Mouse (Mus musculus) spleen, postnatal 10 days (tissue): ENCODE measurements around the gene Ptpn18.
A peak's percentile ranks its signal among the peaks of the same experiment; 100 is the strongest.
"Not testable (repeated sequence)": the region's sequence is repeated elsewhere in the genome, so short reads cannot be mapped to it uniquely, and the experiment has no call there.

Source experiments
- DNase-seq, 2 experiments: peaks; one replicate each; pipeline ENCODE4 v3.0.0; 2021 to 2022; ENCODE audit warnings: low spot score in 2 of 2

Ptpn18 gene

DNA sequence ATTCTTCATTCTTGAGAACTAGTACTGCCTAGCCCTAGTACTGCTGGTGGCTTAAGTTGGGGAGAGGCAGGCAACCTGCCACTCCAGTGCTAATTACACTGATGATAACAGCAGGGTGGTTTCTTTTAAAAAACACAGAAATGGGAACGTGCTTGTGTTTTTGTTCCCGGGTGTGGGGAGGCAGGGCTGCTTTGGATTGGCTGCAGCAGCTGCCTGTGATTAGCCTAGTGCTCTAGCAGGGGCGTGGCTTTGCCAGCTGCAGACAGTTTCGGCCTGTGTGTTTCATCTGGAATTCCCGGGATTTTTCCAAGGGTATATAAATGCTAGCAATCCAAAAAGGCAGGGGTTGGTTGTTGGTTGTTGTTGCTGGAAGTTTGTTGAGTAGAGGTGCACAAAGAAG, 57.0 kb downstream of the Ptpn18 start:
- no peak for DNase-seq

DNA sequence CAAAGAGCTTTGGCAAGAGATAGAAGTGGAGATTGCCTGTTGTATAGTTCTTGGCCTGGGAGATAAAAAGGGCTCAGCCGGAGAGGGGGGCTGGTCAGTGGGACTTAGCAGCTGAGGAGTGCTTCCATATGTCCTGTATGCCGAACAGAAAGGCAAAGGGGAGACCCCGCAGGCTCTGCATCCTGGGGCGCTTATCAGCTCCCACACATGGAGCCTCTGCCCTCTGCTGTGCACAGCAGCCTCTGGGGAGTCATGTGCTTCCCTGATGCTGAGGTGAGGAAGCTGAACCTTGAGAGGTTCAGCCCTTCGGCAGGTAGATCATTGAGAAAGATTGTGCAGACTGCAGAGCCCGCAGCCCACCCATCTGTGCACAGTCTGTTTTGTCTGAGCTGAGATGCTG, 57.7 kb downstream of the Ptpn18 start:
- not testable (repeated sequence) for DNase-seq

- not testable (repeated sequence) for DNase-seq
Measured at GRCm38 (mm10) chr1:34517797-34518196, 58.2 kb downstream of the Ptpn18 start.

- peak in 1 of 2 experiments; percentile 30 for DNase-seq
Measured at GRCm38 (mm10) chr1:34518259-34518658, 58.7 kb downstream of the Ptpn18 start.

DNA sequence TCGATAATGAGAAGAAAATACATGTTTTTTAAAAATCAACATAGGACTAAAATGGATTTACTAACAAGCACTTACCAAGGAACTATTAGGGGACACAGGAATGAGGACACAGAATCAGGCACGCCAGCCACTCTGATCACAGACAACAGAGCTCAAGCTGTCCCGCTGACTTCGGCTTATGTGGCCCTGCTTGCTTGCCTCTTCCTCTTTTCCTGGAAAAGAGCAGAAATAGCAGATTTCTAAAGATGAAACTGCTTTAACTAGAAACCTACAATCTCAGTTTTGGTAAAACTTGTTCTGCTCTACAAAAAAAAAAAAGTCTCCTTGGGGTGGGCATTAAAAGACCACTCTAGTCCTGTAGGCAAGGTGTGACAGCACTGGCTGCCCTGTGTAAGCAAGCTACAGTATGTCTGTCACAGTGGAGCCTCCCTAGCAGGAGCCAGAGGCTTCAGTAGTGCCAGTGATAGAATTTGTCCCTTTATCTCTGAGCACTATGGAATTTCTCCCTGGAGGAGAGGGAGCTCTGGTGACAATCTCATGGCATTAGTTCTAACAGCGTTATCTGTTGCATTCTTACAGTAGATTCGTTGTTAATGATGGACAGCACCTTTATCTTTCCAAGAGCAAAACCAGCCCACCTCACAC, 62.8 kb downstream of the Ptpn18 start:
- no peak for DNase-seq

- DNase-seq = no peak
Measured at GRCm38 (mm10) chr1:34522850-34523244, 63.3 kb downstream of the Ptpn18 start.

GRCm38 (mm10) chr1:34523647-34524046, 64.1 kb downstream of the Ptpn18 start:
- DNase-seq = no peak
